Mouse (Mus musculus) midbrain, embryonic 10.5 days (tissue): ENCODE results near the gene Camk2g. TPM values are rescaled to one million over a fixed set of nuclear protein-coding genes. Genes with fewer than 3 reads are reported as not detected.

ENCODE experiments used
- DNase-seq: peaks from one replicate; pipeline ENCODE4 v3.0.0-alpha.2; 2017; ENCODE audit warnings: low spot score
- H3K27ac ChIP-seq: fragments of 300-500 bp; sonication (generic); replicated peaks from 2 replicates; pipeline ENCODE4 v1.5.1; 2016; ENCODE audit warnings: mild to moderate bottlenecking
- H3K27me3 ChIP-seq: fragments of 300-500 bp; sonication (generic); 2 replicates; pipeline ENCODE4 v1.6.1; 2016; ENCODE audit warnings: low read depth, mild to moderate bottlenecking; ENCODE audit not compliant: poor library complexity, severe bottlenecking
- H3K36me3 ChIP-seq: fragments of 300-500 bp; sonication (generic); 2 replicates; pipeline ENCODE4 v1.6.1; 2016; ENCODE audit warnings: mild to moderate bottlenecking, moderate library complexity
- H3K4me1 ChIP-seq: fragments of 300-500 bp; sonication (generic); 2 replicates; pipeline ENCODE4 v1.6.1; 2016
- H3K4me3 ChIP-seq: fragments of 300-500 bp; sonication (generic); 2 replicates; pipeline ENCODE4 v1.5.1; 2016; ENCODE audit warnings: mild to moderate bottlenecking, moderate library complexity
- H3K9me3 ChIP-seq: fragments of 300-500 bp; sonication (generic); replicated peaks from 2 replicates; pipeline ENCODE4 v1.6.1; 2016; ENCODE audit warnings: mild to moderate bottlenecking
- WGBS: fragments of 180-500 bp; shearing (Covaris S2); methylation state at CpG from one replicate; pipeline ENCODE4 v1.1.7; 2016; 5-methylcytosine and 5-hydroxymethylcytosine counted together
- polyA plus RNA-seq: library from polyadenylated mRNA; unstranded; fragments of >200 nt; fragmentation: Nextera tagmentation; extraction: Ambion mirVana; gene quantifications from 2 replicates; pipeline ENCODE4 v1.2.1, GENCODE M21; 2016

Gene Camk2g
- polyA plus RNA-seq, 1 experiment from 2014 or later, result 41.8 TPM

DNA sequence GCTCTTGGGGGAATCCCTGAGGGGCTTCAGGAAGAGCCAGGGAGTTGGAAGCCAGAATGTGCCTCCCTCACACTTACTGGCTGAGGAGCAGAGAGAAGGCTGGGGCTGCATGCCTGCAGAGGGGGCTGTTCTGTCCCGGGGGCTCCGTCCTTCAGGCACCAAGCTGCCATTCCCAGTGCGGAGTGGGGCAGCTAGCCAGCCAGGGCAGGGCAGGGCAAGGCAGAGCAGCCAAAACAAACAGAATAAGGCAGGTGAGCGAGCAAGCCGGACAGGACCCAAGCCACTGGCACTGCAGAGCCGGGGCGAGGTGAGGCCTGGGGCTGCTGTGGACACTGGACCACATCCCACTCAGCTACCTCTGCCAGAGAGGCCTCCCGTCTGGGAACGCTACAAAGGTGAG lies 52.6 kb downstream of the Camk2g start:
- Histone ChIP-seq H3K27me3 (no peaks in the 10 kb centered on the region), H3K4me3 (no peak overlapping the region), H3K27ac (0 out of 2 replicates have a peak overlapping the region, but pooled peaks have one; percentile 4), H3K9me3 (no peaks in the 10 kb centered on the region), H3K36me3 (peaks cover 91% of the 10 kb centered on the region), H3K4me1 (0 out of 2 replicates have a peak, but pooled peaks cover 5% of the 10 kb centered on the region)
- 91% methylated on average over 9 of the region's 9 CpGs for WGBS
- no peak for DNase-seq

DNA sequence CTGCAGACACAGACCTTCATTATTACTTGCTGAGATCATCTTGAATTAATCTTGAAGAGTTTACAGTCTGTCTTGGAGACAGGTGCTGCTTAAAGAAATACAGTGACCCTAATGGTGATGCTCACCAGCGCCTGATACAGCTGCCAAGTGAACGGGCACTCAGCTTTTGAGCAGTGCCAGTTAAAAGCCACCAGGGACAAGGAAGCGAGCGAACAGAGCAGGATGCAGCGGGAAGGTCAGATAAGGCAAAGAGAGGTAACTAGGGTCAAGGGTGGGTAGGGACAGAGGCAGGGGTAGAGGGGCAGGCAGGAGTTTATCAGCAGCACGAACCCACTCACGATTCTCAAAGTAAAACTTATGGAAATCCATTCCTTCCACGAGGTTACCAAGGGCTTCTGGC lies 55.4 kb downstream of the Camk2g start:
- no peak overlapping the region for H3K27ac ChIP-seq
- WGBS, result 92% methylated on average over 8 of the region's 8 CpGs
- H3K36me3 ChIP-seq, result peaks cover 78% of the 10 kb centered on the region

DNA sequence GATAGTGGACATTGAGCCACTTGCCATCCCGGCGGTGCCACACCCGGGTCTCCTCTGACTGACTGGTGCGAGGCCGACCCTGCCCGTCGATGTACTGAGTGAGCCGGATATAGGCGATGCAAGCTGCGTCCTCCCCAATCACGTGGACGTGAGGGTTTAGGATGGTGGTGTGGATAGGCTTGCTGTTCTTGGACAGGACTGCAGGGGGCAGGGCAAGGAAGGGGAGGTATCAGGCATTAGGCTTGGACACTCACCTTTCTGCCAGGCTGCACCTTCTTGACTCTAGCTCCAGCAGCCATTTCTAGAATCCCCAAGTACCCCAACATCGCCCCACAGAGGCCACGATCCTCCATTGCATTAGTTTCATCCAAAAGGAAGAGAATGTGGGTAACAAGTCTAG lies 56.6 kb downstream of the Camk2g start:
- peak; percentile 41 for DNase-seq
- peaks cover 27% of the 10 kb centered on the region for H3K4me1 ChIP-seq
- WGBS, result 47% methylated on average over 14 of the region's 14 CpGs
- H3K27ac ChIP-seq, result no peak overlapping the region
- no peaks in the 10 kb centered on the region for H3K27me3 ChIP-seq
- H3K36me3 ChIP-seq, result peaks cover 75% of the 10 kb centered on the region
- H3K4me3 ChIP-seq, result no peak overlapping the region
- no peaks in the 10 kb centered on the region for H3K9me3 ChIP-seq

More for the DNA sequence above, 55.4 kb downstream of the Camk2g start:
- H3K9me3 ChIP-seq, result no peaks in the 10 kb centered on the region
- no peak for DNase-seq
- no peak overlapping the region for H3K4me3 ChIP-seq
- H3K4me1 ChIP-seq, result peaks cover 21% of the 10 kb centered on the region
- H3K27me3 ChIP-seq, result no peaks in the 10 kb centered on the region

DNA sequence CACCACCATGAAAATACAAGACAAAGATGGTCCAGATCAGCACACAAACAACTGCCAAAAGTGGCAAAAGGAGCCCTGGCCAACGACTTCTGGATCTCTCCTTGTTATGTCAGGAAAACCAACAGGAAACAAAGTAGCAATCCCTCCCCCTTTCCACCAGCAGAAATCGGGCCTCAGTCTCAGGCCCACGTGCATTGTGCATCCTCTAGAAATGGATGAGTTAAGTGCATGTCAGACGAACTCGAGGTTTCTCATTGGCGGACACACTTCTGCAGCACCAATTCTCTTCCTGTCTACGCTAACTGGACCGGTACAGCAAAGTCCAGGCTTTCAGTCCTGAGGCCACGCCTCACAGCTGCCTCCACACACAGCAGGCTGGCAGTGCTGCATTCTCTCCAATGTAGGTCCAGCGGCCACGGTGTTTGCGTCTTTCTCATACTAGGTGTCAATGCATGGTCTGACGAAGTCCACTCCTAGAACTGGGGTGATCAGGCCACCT lies 57.9 kb downstream of the Camk2g start:
- Histone ChIP-seq H3K4me3 (no peak overlapping the region), H3K4me1 (peaks cover 22% of the 10 kb centered on the region), H3K36me3 (peaks cover 74% of the 10 kb centered on the region), H3K27me3 (no peaks in the 10 kb centered on the region), H3K27ac (no peak overlapping the region), H3K9me3 (no peaks in the 10 kb centered on the region)
- WGBS, result 93% methylated on average over 13 of the region's 13 CpGs
- DNase-seq, result no peak

DNA sequence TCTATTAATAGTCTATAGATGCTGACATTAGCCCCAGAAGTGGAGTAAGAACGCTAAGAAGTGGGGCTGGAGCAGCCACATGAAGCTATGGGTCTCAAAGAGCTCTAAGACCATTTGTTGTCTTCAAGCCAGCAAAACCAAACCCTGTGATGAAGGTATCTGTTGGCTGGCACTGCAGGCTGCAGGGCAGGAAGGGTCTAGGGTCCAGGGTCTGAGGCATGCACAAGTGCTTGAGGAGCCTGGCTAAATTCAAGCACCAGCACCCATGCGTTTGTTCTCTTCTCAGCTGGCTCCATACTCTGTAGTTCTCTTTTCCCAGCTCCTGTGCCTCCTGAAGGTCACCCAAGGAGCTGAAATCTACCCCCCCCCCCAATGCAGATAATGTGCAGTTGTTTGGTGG lies 58.8 kb downstream of the Camk2g start:
- Histone ChIP-seq H3K9me3 (no peaks in the 10 kb centered on the region), H3K27ac (no peak overlapping the region), H3K36me3 (peaks cover 74% of the 10 kb centered on the region), H3K27me3 (no peaks in the 10 kb centered on the region), H3K4me1 (peaks cover 22% of the 10 kb centered on the region), H3K4me3 (no peak overlapping the region)
- 63% methylated on average over 2 of the region's 2 CpGs for WGBS
- no peak for DNase-seq

DNA sequence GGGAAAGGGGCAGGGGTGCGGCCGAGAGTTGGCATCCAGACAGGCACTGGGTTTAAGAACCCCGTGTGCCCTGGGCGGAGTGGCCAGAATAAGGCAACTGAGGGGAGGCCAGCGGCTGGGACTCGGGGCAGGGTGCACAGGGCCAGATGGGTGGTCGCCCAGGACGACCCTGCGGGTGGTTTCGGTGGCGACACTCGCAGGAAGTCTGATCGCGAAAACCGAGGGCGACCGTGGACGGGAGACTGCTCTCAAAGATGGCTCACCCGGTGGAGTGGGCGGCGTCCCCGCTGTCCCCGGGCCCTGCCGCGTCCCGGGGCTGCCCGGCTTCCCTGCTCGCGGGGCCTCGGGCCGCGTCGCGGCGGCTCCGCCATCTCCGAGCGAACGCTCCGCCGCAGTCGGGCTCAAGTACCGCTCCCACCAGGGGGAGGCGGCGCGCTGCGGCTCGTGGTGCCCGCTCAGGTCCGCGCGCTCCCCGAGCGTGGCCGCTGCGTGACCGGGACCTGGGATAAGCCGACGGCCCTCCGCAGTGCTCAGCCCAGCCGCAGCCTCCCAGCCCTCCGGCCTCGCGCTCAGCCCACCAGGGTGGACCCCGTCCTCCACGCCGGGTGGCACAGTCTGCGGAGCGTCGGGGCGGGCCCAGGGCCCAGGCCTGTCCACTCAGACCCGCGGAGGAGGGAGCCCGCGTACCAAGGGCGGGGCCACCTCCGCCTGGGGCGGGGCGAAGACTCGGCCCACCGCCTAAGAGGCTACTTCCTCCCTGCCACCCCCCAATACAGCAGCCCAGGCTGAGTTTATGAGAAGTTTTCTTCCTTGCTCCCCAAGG lies 59.7 kb downstream of the Camk2g start, which contains the start of gene Ndst2:
TSS of gene Ndst2 (minus strand) at position 611 of the 823 bp plus-strand sequence.
- peak within 1 kb of the TSS; percentile 98 for H3K27ac ChIP-seq
- H3K4me3 ChIP-seq, result peak within 1 kb of the TSS; percentile 91
- H3K27me3 ChIP-seq, result no peaks in the 10 kb centered on the region
- WGBS, result under 1% methylated on average over 81 of the region's 81 CpGs
- peaks cover 22% of the 10 kb centered on the region for H3K4me1 ChIP-seq
- peaks cover 74% of the 10 kb centered on the region for H3K36me3 ChIP-seq
- H3K9me3 ChIP-seq, result no peaks in the 10 kb centered on the region
- DNase-seq, result peak; percentile 91

DNA sequence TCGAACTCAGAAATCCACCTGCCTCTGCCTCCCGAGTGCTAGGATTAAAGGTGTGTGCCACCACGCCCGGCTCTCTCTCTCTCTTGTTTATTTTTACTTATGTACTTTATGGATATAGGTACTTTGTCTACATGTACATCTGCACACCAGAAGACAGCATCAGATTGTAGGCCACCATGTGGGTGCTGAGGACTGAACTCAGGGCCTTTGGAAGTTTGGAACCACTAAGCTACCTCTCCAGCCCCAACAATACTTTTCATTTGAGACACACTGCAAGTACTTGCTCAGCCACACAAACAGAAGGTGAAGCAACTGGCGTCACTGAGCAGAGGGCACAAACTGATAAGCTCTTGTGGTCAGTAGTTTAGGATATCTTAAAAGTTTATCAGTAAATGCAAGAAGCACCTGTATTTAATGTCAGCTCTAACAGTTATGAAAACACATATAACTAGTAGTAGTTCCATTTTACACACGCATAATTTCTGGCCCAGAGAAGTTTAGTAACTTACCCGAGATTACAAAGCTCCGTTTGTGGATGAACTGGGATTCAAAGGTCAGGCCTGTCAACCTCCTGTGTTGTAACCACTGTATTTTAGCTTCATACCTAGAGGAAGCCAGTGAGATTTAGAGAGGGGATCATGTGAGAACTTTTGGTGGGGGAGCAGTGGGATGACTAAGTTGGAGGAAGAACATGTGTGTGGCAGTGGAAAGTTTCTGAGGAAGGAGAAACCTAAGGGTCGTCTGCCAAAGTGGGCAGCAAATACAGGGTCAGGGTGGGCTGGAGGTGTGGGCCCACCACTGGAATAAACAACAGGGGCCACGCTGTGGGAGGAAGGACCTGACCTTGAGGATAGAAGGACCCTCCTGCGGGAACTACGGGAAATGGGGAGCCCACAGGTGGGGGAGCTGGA lies 60.6 kb downstream of the Camk2g start:
- H3K9me3 ChIP-seq, result no peaks in the 10 kb centered on the region
- WGBS, result 54% methylated on average over 12 of the region's 12 CpGs
- H3K27ac ChIP-seq, result peak overlapping the region; percentile 98
- peaks cover 22% of the 10 kb centered on the region for H3K4me1 ChIP-seq
- H3K36me3 ChIP-seq, result peaks cover 74% of the 10 kb centered on the region
- DNase-seq, result no peak
- peak overlapping the region; percentile 91 for H3K4me3 ChIP-seq
- no peaks in the 10 kb centered on the region for H3K27me3 ChIP-seq

DNA sequence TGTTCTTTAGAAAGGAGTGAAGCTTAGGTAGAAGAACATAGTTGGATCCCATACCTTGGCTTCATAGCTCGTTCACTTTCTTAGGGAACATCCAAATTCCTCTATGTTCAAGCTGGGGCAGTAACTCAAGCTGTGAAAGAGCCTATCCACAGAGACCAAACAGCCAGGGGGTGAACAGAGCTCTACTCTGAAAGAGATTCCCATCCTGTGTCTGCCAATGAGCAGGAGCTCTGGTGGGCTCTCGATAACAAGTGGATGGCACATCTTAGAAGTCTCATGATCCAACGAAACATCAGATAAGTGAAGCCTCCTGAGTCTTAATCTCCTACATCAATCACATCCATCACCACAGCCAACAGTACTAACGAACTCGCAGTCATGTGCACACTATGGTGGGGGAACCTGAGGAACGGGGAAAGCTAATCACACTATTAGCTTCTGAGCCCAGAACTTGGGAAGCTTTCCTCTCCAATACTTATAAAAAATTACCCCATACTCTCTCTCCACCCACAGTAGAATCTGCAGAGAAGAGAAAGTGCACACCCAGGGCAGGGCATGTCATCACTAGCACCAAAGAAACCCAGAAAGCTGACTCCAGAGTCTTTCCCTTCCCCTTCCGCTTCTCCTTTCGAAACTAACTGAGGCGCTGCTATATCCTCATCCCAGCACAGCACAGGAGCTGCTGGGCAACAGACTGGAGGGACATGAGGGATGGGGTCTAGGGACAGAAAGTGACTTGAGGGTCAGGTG lies 62.9 kb downstream of the Camk2g start:
- Histone ChIP-seq H3K27me3 (no peaks in the 10 kb centered on the region), H3K36me3 (peaks cover 77% of the 10 kb centered on the region), H3K4me3 (no peak overlapping the region), H3K9me3 (no peaks in the 10 kb centered on the region), H3K27ac (no peak overlapping the region), H3K4me1 (peaks cover 22% of the 10 kb centered on the region)
- no peak for DNase-seq
- 91% methylated on average over 9 of the region's 9 CpGs for WGBS

DNA sequence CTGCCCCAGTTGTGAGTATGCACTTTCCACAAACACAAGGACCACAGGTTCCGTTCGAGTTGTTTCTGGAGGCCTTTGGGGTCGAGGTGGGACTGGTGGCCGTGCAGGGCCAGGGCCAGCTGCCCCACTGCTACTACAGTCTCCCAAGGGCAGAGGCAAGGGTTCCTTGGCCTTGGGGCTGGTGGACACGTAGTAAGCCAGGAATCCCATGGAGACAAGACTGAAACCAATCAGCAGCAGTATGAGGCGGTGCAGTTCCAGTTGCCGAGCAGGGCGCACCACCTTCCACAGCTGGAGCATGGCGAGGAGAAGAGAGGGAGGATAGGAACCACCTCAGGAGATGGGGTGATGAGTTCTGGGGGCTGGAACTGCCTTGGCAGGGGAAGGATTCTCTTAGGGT lies 64.0 kb downstream of the Camk2g start:
- Histone ChIP-seq H3K9me3 (no peaks in the 10 kb centered on the region), H3K36me3 (peaks cover 77% of the 10 kb centered on the region), H3K4me3 (no peak overlapping the region), H3K27me3 (no peaks in the 10 kb centered on the region), H3K27ac (no peak overlapping the region), H3K4me1 (peaks cover 16% of the 10 kb centered on the region)
- 92% methylated on average over 9 of the region's 9 CpGs for WGBS
- DNase-seq, result no peak

DNA sequence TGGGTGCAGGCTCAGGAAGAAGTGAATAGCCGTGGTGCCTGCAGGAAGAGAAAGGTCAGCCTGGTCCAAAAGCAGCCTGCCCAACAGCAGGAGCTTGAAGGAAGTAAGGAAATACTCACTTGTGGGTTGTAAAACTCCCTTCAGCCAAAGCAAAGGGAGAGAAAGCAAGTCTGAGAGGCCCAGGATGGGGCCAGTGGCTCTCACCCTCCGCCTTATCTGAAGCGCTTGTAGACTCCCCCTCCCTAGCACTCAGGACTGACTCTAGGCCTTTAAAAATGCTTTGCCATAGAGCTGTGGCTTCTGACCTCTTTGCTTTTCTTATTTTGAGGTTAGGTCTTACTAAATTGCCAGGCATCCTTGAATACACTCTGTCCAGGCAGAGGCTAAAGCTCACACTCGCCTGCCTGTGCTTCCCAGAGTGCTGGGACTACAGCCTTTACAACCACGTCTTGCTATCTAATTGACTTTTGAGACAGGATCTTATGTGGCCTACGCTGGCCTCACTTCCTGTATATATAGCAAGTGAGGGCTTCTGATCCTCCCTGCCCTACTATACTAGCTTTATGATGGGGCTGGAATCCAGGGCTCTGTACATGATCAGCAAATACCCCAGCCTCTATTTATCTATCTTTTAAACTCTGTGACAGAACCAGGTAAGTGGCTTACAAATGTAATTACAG lies 68.1 kb downstream of the Camk2g start:
- no peak overlapping the region for H3K4me3 ChIP-seq
- no peaks in the 10 kb centered on the region for H3K9me3 ChIP-seq
- peaks cover 99% of the 10 kb centered on the region for H3K36me3 ChIP-seq
- WGBS, result 85% methylated on average over 6 of the region's 6 CpGs
- H3K4me1 ChIP-seq, result no peaks in the 10 kb centered on the region
- DNase-seq, result no peak
- H3K27ac ChIP-seq, result no peak overlapping the region
- no peaks in the 10 kb centered on the region for H3K27me3 ChIP-seq

DNA sequence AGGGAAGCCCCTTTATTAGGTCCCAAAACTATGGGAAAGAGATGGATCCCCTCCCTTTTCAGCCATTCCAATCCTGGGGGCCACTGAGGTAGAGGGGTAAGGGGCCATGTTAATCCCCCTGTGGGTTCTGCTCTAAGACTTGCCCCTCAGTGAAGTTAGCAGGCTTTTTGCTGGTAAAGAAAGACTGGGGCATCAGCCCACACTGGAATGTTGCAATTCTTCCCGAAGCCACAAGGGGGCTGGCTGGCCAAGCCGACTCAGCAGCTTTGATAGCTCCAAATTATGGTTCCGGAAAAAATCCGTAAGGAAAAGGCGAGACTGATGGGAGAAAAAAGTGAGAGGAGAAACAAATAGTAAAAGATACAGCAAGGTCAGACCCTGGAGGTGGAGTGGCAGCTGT lies 69.8 kb downstream of the Camk2g start:
- H3K36me3 ChIP-seq, result peaks cover 98% of the 10 kb centered on the region

DNA sequence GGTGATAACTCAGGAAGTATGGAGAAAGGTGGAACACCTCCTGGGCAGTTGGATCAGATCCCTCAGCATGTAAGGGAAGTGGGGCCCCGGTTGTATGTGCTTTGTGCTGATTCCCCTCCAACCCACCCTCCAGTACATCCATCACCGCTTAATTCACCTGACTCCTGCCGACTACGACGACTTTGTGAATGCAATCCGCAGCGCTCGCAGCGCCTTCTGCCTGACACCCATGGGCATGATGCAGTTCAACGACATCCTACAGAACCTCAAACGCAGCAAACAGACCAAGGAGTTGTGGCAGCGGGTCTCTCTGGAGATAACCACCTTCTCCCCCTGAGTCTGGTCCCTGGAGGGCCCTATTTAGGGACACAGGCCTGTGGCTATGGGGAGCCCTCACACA lies 70.9 kb downstream of the Camk2g start:
- DNase-seq, result no peak
- Histone ChIP-seq H3K36me3 (peaks cover 98% of the 10 kb centered on the region), H3K27me3 (no peaks in the 10 kb centered on the region), H3K27ac (no peak overlapping the region), H3K9me3 (no peaks in the 10 kb centered on the region), H3K4me1 (no peaks in the 10 kb centered on the region), H3K4me3 (no peak overlapping the region)
- 94% methylated on average over 12 of the region's 12 CpGs for WGBS

More for the DNA sequence above, 69.8 kb downstream of the Camk2g start:
- no peaks in the 10 kb centered on the region for H3K9me3 ChIP-seq
- H3K27me3 ChIP-seq, result no peaks in the 10 kb centered on the region
- DNase-seq, result peak; percentile 60
- H3K4me1 ChIP-seq, result no peaks in the 10 kb centered on the region
- H3K27ac ChIP-seq, result no peak overlapping the region
- 42% methylated on average over 5 of the region's 5 CpGs for WGBS
- no peak overlapping the region for H3K4me3 ChIP-seq
